18 mouse cellular contexts compared by ENCODE assay signal in genomic region chr15:88579461-88579860, GRCm38 (mm10). TPM values are rescaled to one million over a fixed set of nuclear protein-coding genes. Genes with fewer than 3 reads are reported as not detected.
"Had no signal": no experiment of that assay in that cellular context is flagged by ENCODE, and none has a peak within 500 bp of the region (broad histone marks: within the 10 kb centered on the region; RNA-seq: fewer than 3 reads in every experiment).

No protein-coding gene starts in this region.

- H3K9me3 ChIP-seq: limb, embryonic 12.5 days; midbrain, embryonic 10.5 days; neural tube, embryonic 15.5 days had no signal

- H3K4me3 ChIP-seq: left cerebral cortex, adult 2 months; limb, embryonic 12.5 days; midbrain, embryonic 10.5 days; myocyte; neural tube, embryonic 15.5 days had no signal

- H3K36me3 ChIP-seq: limb, embryonic 12.5 days; midbrain, embryonic 10.5 days; neural tube, embryonic 15.5 days had no signal

- H3K27me3 ChIP-seq: limb, embryonic 12.5 days; neural tube, embryonic 15.5 days had no signal

- H3K27ac ChIP-seq: left cerebral cortex, adult 2 months; limb, embryonic 12.5 days; liver, embryonic 14.5 days; midbrain, embryonic 10.5 days; neural tube, embryonic 15.5 days had no signal

- DNase-seq: kidney, postnatal 25 days; lung, adult 18-20 months; midbrain, embryonic 14.5 days; right cerebral cortex, adult 18-20 months; right cerebral cortex, postnatal 25 days; thymus, postnatal 4 days had no signal

- H3K4me1 ChIP-seq: limb, embryonic 12.5 days; midbrain, embryonic 10.5 days; neural tube, embryonic 15.5 days had no signal

RNA-seq across cellular contexts. Expression of gene Zdhhc25, which starts 20.6 kb away (rescaled TPM):
- polyA plus RNA-seq: kidney, embryonic 16.5 days; limb, embryonic 12.5 days; liver, adult 2 months; liver, embryonic 14.5 days; lung, embryonic 16.5 days; midbrain, embryonic 10.5 days; midbrain, embryonic 14.5 days; neural tube, embryonic 11.5 days; neural tube, embryonic 15.5 days; small intestine, adult 2 months; stomach, embryonic 16.5 days had no signal
